Mouse (Mus musculus): ENCODE results near the gene Cope. TPM values are rescaled to one million over a fixed set of nuclear protein-coding genes. Genes with fewer than 3 reads are reported as not detected.
A peak's percentile ranks its signal among the peaks of the same experiment; 100 is the strongest.

Gene Cope
- total and polyA plus RNA-seq, 2 experiments from 2014 or later = 159 to 286 TPM

DNA sequence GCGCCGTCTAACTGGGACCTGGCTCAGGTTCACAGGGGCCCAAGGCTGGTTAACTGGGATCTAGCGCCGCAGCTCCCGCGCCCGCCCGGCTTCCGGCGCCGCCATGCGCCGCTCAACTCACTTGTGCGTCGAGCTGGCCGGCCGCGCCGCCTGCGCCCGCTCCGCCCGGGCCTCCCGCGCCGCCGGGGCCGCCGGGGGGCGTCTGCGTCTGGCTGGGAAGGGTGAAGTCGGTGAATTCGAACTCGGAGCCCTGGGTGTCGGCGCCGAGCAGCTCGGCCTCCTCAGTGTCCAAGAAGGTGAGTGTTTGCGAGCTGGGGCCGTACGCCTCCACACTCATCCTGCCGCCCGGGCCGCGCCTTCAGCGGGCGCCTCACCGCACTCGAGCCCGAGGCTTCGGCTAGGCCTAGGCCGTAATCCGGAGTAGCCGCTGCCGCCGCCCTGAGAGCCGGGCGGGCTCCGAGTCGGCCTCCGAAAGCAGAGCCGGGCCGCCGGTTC, 50.4 kb downstream of the Cope start:
- DNase-seq (ENCODE audit: low spot score) (peak; percentile 46), ATAC-seq (peak; percentile 52)
- Histone ChIP-seq H3K9me3 (ENCODE audit: low read length) (no peaks in the 10 kb centered on the region), H3K4me1 (ENCODE audit: insufficient read depth, low read length) (peaks cover 22% of the 10 kb centered on the region), H3K4me3 (ENCODE audit: low read length) (peak overlapping the region; percentile 100), H3K9ac (replicated peaks; ENCODE audit: low read length) (peak overlapping the region; percentile 97), H3K4me2 (ENCODE audit: low read depth, low read length) (peak overlapping the region; percentile 100), H3K36me3 (ENCODE audit: insufficient read depth, low read length) (0 out of 2 replicates have a peak, but pooled peaks cover 5% of the 10 kb centered on the region), H3K27me3 (ENCODE audit: insufficient read depth, low read length) (no peaks in the 10 kb centered on the region), H3K27ac (peak overlapping the region; percentile 93)
- 3% methylated on average over 45 of the region's 64 CpGs for WGBS
- TF ChIP-seq CTCF (IDR thresholded peaks at IDR 0.05; ENCODE audit: low read depth) = no peak

DNA sequence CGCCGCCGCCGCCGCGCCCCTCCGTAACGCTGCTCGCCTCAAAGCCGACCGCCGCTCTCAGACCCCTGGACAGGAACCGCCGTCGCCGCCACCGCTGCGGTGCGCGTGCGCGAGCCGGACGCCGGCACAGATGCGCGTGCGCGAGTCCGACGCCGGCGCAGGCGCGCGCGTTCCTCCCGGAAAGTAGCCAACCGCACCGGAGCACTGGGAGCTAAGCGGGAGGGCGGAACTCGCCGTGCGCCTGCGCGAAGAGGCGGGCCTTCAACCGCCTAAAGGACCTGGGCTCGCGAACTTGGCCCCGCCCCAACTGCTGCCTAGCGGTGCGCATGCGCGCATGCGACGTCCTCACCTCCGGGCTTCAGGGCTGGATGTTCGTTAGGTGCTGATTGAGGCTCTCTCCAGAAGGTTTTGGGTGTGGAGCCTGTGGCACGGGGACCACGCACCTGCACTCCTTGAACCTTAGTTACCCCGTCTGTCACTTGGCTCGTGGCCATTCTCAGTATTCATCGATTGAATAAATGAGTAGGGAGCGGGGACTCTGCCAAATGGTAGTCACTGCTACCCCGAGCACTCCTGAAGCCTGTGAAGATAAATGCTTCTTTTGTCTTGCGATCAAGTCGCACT, 51.0 kb downstream of the Cope start, which contains the start of gene Upf1:
TSS of gene Upf1 (minus strand) at position 85 of the 624 bp plus-strand sequence.
- H3K9me3 ChIP-seq (ENCODE audit: low read length) = no peaks in the 10 kb centered on the region
- H3K27me3 ChIP-seq (ENCODE audit: insufficient read depth, low read length) = no peaks in the 10 kb centered on the region
- H3K27ac ChIP-seq = peak within 1 kb of the TSS; percentile 93
- DNase-seq (ENCODE audit: low spot score) (peak; percentile 100), ATAC-seq (peak; percentile 89)
- peak within 1 kb of the TSS; percentile 97 for H3K9ac ChIP-seq (replicated peaks; ENCODE audit: low read length)
- peaks cover 22% of the 10 kb centered on the region for H3K4me1 ChIP-seq (ENCODE audit: insufficient read depth, low read length)
- WGBS = under 1% methylated on average over 68 of the region's 69 CpGs
- H3K4me2 ChIP-seq (ENCODE audit: low read depth, low read length) = peak within 1 kb of the TSS; percentile 100
- no peak for TF ChIP-seq CTCF (IDR thresholded peaks at IDR 0.05; ENCODE audit: low read depth)
- H3K4me3 ChIP-seq (ENCODE audit: low read length) = peak within 1 kb of the TSS; percentile 100
- H3K36me3 ChIP-seq (ENCODE audit: insufficient read depth, low read length) = 0 out of 2 replicates have a peak, but pooled peaks cover 5% of the 10 kb centered on the region

DNA sequence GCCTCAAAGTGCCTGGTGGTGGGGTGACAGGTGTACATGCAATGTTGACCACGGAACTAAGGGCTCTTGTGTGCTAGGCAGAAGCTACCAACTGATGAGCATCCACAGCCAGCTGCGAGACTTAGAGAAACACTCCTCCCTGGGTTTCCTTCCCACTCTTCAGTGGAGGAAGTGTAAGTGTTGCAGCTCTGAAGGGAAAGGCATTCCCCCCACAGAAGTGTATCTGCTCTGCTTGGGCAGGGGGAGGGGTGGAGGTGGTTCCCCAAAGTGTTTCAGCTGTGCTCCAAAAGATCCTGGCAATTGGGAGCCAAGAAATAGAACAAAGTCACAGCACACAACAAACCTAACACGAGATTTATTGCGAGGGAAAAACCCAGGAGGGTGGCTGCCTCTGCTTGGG, 51.7 kb downstream of the Cope start:
- ATAC-seq = no peak
- Histone ChIP-seq H3K9me3 (ENCODE audit: low read length) (no peaks in the 10 kb centered on the region), H3K9ac (replicated peaks; ENCODE audit: low read length) (peak overlapping the region; percentile 97), H3K4me3 (ENCODE audit: low read length) (peak overlapping the region; percentile 100), H3K4me2 (ENCODE audit: low read depth, low read length) (peak overlapping the region; percentile 100), H3K4me1 (ENCODE audit: insufficient read depth, low read length) (peaks cover 22% of the 10 kb centered on the region), H3K36me3 (ENCODE audit: insufficient read depth, low read length) (0 out of 2 replicates have a peak, but pooled peaks cover 3% of the 10 kb centered on the region), H3K27ac (peak overlapping the region; percentile 93), H3K27me3 (ENCODE audit: insufficient read depth, low read length) (no peaks in the 10 kb centered on the region)
- no peak for TF ChIP-seq CTCF (IDR thresholded peaks at IDR 0.05; ENCODE audit: low read depth)
- 65% methylated on average over 4 of the region's 4 CpGs for WGBS
- no peak for DNase-seq (ENCODE audit: low spot score)

DNA sequence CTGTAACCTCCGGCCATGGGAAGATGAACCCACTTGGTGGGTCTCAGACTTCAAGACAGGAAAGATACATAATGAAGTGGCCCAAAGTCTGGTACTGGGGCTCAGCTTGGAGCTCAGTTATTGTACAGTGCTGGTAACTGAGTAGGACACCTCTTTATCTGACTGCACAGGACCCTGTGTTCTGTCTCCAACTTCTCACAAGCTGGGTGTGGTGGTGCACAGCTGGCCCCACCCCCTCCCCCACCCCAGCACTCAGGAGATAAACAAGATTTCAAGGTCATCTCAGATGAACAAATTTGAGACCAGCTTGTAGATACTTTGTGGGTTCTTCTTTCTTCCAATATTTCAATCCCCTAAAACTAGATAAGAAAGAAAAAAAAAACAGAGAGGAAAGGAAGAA, 53.8 kb downstream of the Cope start:
- WGBS = 71% methylated on average over 1 of the region's 1 CpGs
- ATAC-seq = no peak
- Histone ChIP-seq H3K9ac (replicated peaks; ENCODE audit: low read length) (no peak overlapping the region), H3K4me2 (ENCODE audit: low read depth, low read length) (no peak overlapping the region), H3K9me3 (ENCODE audit: low read length) (no peaks in the 10 kb centered on the region), H3K4me1 (ENCODE audit: insufficient read depth, low read length) (peaks cover 17% of the 10 kb centered on the region), H3K4me3 (ENCODE audit: low read length) (no peak overlapping the region), H3K27me3 (ENCODE audit: insufficient read depth, low read length) (no peaks in the 10 kb centered on the region), H3K27ac (no peak overlapping the region), H3K36me3 (ENCODE audit: insufficient read depth, low read length) (no peaks in the 10 kb centered on the region)
- DNase-seq (ENCODE audit: low spot score) = no peak
- no peak for TF ChIP-seq CTCF (IDR thresholded peaks at IDR 0.05; ENCODE audit: low read depth)

DNA sequence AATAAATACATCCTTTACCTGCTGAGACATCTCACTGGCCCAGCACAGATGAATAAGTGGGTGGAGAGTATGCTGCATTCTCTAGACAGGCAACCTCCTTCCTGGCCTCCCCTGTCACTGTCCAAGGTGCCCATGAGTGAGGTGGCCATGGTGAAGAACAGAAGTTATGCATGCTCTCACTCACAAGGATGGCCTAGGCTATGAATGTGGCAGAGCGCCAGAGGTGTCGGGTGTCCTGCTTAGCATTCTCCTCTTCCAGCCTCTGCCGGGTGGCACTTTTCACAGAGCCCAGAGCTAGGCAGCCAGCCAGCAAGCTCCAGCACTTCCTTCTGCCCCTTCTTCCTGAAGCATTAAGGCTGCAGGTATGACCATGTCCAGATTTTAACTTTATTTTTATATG, 57.1 kb downstream of the Cope start:
- H3K9ac ChIP-seq (replicated peaks; ENCODE audit: low read length) = no peak overlapping the region
- 0 out of 2 replicates have a peak, but pooled peaks have one; percentile 13 for ATAC-seq
- no peaks in the 10 kb centered on the region for H3K27me3 ChIP-seq (ENCODE audit: insufficient read depth, low read length)
- H3K4me1 ChIP-seq (ENCODE audit: insufficient read depth, low read length) = no peaks in the 10 kb centered on the region
- H3K4me2 ChIP-seq (ENCODE audit: low read depth, low read length) = no peak overlapping the region
- TF ChIP-seq CTCF (IDR thresholded peaks at IDR 0.05; ENCODE audit: low read depth) = no peak
- WGBS = 15% methylated on average over 3 of the region's 3 CpGs
- H3K9me3 ChIP-seq (ENCODE audit: low read length) = no peaks in the 10 kb centered on the region
- H3K4me3 ChIP-seq (ENCODE audit: low read length) = no peak overlapping the region
- no peak overlapping the region for H3K27ac ChIP-seq
- H3K36me3 ChIP-seq (ENCODE audit: insufficient read depth, low read length) = no peaks in the 10 kb centered on the region
- DNase-seq (ENCODE audit: low spot score) = peak; percentile 49

DNA sequence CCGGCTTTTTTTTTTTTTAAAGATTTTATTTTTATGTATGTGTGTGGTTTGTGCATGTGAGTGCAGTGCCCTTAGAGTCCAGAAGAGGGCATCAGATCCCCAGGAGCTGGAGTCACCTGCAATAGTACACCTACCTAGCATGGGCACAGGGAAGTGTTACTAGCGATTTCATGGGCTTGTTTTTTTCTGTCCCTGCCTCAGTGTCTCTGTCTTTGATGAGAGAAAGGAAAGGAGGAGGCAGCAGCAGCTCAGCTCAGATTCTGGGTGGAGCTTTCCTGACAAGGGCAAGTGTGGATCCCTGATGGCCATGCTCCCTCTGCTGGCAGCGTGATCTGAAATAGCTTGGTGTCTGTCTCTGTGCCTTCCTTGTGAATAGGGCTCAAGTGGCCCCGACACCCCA, 58.5 kb downstream of the Cope start:
- Histone ChIP-seq H3K4me1 (ENCODE audit: insufficient read depth, low read length) (no peaks in the 10 kb centered on the region), H3K27me3 (ENCODE audit: insufficient read depth, low read length) (no peaks in the 10 kb centered on the region), H3K4me3 (ENCODE audit: low read length) (no peak overlapping the region), H3K27ac (no peak overlapping the region), H3K4me2 (ENCODE audit: low read depth, low read length) (no peak overlapping the region), H3K9me3 (ENCODE audit: low read length) (no peaks in the 10 kb centered on the region), H3K36me3 (ENCODE audit: insufficient read depth, low read length) (no peaks in the 10 kb centered on the region), H3K9ac (replicated peaks; ENCODE audit: low read length) (no peak overlapping the region)
- TF ChIP-seq CTCF (IDR thresholded peaks at IDR 0.05; ENCODE audit: low read depth) = peak; percentile 43
- ATAC-seq = no peak
- no peak for DNase-seq (ENCODE audit: low spot score)
- WGBS = 56% methylated on average over 4 of the region's 4 CpGs

DNA sequence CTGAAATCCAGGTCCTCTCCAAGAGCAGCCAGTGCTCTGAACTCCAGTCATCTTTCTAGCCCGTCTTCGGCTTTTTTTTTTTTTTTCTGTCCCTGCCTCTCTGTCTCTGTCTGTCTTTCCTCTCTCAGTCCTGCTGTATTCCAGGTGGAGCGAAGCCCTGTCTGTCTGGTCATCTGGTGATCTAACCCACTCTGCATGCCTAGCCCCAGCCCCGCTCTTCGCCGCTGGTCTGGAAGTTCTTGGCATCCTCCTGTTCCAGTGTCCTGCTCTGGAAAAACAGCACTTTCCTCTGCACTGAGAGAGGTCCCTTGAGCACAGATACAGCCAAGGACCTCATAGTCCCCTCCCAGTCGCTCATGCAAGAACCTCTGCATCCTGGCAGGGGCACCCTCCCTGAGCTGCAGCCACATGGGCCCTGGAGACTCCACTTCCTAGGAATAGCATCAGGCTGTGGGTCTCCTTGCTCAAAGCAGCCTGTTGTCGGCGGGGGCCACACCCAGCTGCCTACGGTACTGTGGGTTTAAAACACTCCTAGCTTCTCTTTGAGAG, 59.2 kb downstream of the Cope start:
- H3K4me1 ChIP-seq (ENCODE audit: insufficient read depth, low read length) = no peaks in the 10 kb centered on the region
- H3K9ac ChIP-seq (replicated peaks; ENCODE audit: low read length) = no peak overlapping the region
- no peak for TF ChIP-seq CTCF (IDR thresholded peaks at IDR 0.05; ENCODE audit: low read depth)
- no peaks in the 10 kb centered on the region for H3K36me3 ChIP-seq (ENCODE audit: insufficient read depth, low read length)
- 76% methylated on average over 10 of the region's 10 CpGs for WGBS
- no peak overlapping the region for H3K4me3 ChIP-seq (ENCODE audit: low read length)
- DNase-seq (ENCODE audit: low spot score) = no peak
- no peaks in the 10 kb centered on the region for H3K27me3 ChIP-seq (ENCODE audit: insufficient read depth, low read length)
- H3K9me3 ChIP-seq (ENCODE audit: low read length) = no peaks in the 10 kb centered on the region
- H3K27ac ChIP-seq = no peak overlapping the region
- ATAC-seq = no peak
- no peak overlapping the region for H3K4me2 ChIP-seq (ENCODE audit: low read depth, low read length)

Other genes with a start within 250 kb of the Cope start
- gene Tm6sf2, start 229.6 kb upstream of the Cope start, total RNA-seq (2014; rRNA removed) = 0.25 TPM in 1 of 2 replicates, not detected in the other
- 0.19 and 0.37 TPM in 2 replicates for gene Tm6sf2, start 229.6 kb upstream of the Cope start, polyA plus RNA-seq (2015; fragmentation: Nextera tagmentation; extraction: Ambion mirVana)
- 2.0 and 4.5 TPM in 2 replicates for gene Hapln4, start 219.1 kb upstream of the Cope start, total RNA-seq (2014; rRNA removed)
- gene Hapln4, start 219.1 kb upstream of the Cope start, polyA plus RNA-seq (2015; fragmentation: Nextera tagmentation; extraction: Ambion mirVana) = 2.5 and 2.9 TPM in 2 replicates
- gene Ncan, start 181.6 kb upstream of the Cope start, total RNA-seq (2014; rRNA removed) = 429 and 473 TPM in 2 replicates
- 155 and 183 TPM in 2 replicates for gene Ncan, start 181.6 kb upstream of the Cope start, polyA plus RNA-seq (2015; fragmentation: Nextera tagmentation; extraction: Ambion mirVana)
- gene Nr2c2ap, start 171.2 kb upstream of the Cope start, total RNA-seq (2014; rRNA removed) = 6.1 and 9.4 TPM in 2 replicates
- gene Nr2c2ap, start 171.2 kb upstream of the Cope start, polyA plus RNA-seq (2015; fragmentation: Nextera tagmentation; extraction: Ambion mirVana) = 48.5 and 50.2 TPM in 2 replicates
- 13.8 and 20.5 TPM in 2 replicates for gene Rfxank, start 163.4 kb upstream of the Cope start, total RNA-seq (2014; rRNA removed)
- 8.4 and 9.7 TPM in 2 replicates for gene Rfxank, start 163.4 kb upstream of the Cope start, polyA plus RNA-seq (2015; fragmentation: Nextera tagmentation; extraction: Ambion mirVana)
- gene Borcs8, start 163.0 kb upstream of the Cope start, total RNA-seq (2014; rRNA removed) = 71.4 and 74.0 TPM in 2 replicates
- 47.5 and 55.0 TPM in 2 replicates for gene Borcs8, start 163.0 kb upstream of the Cope start, polyA plus RNA-seq (2015; fragmentation: Nextera tagmentation; extraction: Ambion mirVana)
- gene Mef2b, start 162.8 kb upstream of the Cope start, total RNA-seq (2014; rRNA removed) = 0.40 and 0.52 TPM in 2 replicates
- 0.90 and 1.1 TPM in 2 replicates for gene Mef2b, start 162.8 kb upstream of the Cope start, polyA plus RNA-seq (2015; fragmentation: Nextera tagmentation; extraction: Ambion mirVana)
- 53.7 and 72.4 TPM in 2 replicates for gene Tmem161a, start 130.2 kb upstream of the Cope start, total RNA-seq (2014; rRNA removed)
- 45.2 and 46.4 TPM in 2 replicates for gene Tmem161a, start 130.2 kb upstream of the Cope start, polyA plus RNA-seq (2015; fragmentation: Nextera tagmentation; extraction: Ambion mirVana)
- 12.0 and 17.1 TPM in 2 replicates for gene Slc25a42, start 90.2 kb upstream of the Cope start, total RNA-seq (2014; rRNA removed)
- 8.2 and 8.3 TPM in 2 replicates for gene Slc25a42, start 90.2 kb upstream of the Cope start, polyA plus RNA-seq (2015; fragmentation: Nextera tagmentation; extraction: Ambion mirVana)
- gene Sugp2, start 68.3 kb upstream of the Cope start, total RNA-seq (2014; rRNA removed) = 123 and 128 TPM in 2 replicates
- 56.7 and 61.4 TPM in 2 replicates for gene Sugp2, start 68.3 kb upstream of the Cope start, polyA plus RNA-seq (2015; fragmentation: Nextera tagmentation; extraction: Ambion mirVana)
- 108 TPM in 2 replicates for gene Armc6, start 68.1 kb upstream of the Cope start, total RNA-seq (2014; rRNA removed)
- 96.4 and 102 TPM in 2 replicates for gene Armc6, start 68.1 kb upstream of the Cope start, polyA plus RNA-seq (2015; fragmentation: Nextera tagmentation; extraction: Ambion mirVana)
- 40.3 and 42.3 TPM in 2 replicates for gene Homer3, start 19.7 kb upstream of the Cope start, total RNA-seq (2014; rRNA removed)
- gene Homer3, start 19.7 kb upstream of the Cope start, polyA plus RNA-seq (2015; fragmentation: Nextera tagmentation; extraction: Ambion mirVana) = 20.4 and 21.2 TPM in 2 replicates
- gene Ddx49, start within 50 bp of the Cope start, total RNA-seq (2014; rRNA removed) = 36.4 and 53.8 TPM in 2 replicates
- 40.4 and 47.5 TPM in 2 replicates for gene Ddx49, start within 50 bp of the Cope start, polyA plus RNA-seq (2015; fragmentation: Nextera tagmentation; extraction: Ambion mirVana)
- gene Cers1, start 13.3 kb downstream of the Cope start, total RNA-seq (2014; rRNA removed) = 92.5 and 101 TPM in 2 replicates
- gene Cers1, start 13.3 kb downstream of the Cope start, polyA plus RNA-seq (2015; fragmentation: Nextera tagmentation; extraction: Ambion mirVana) = 43.4 and 45.5 TPM in 2 replicates
- 5.3 and 8.4 TPM in 2 replicates for gene Gdf1, start 27.3 kb downstream of the Cope start, total RNA-seq (2014; rRNA removed)
- gene Gdf1, start 27.3 kb downstream of the Cope start, polyA plus RNA-seq (2015; fragmentation: Nextera tagmentation; extraction: Ambion mirVana) = 6.0 and 6.9 TPM in 2 replicates
- gene Upf1, start 50.8 kb downstream of the Cope start, total RNA-seq (2014; rRNA removed) = 40.4 and 48.4 TPM in 2 replicates
- 8.6 and 10.3 TPM in 2 replicates for gene Upf1, start 50.8 kb downstream of the Cope start, polyA plus RNA-seq (2015; fragmentation: Nextera tagmentation; extraction: Ambion mirVana)
- 0.21 and 0.29 TPM in 2 replicates for gene Comp, start 71.0 kb downstream of the Cope start, total RNA-seq (2014; rRNA removed)
- gene Comp, start 71.0 kb downstream of the Cope start, polyA plus RNA-seq (2015; fragmentation: Nextera tagmentation; extraction: Ambion mirVana) = 0.25 and 0.33 TPM in 2 replicates
- 51.8 and 54.0 TPM in 2 replicates for gene Crtc1, start 137.1 kb downstream of the Cope start, total RNA-seq (2014; rRNA removed)
- gene Crtc1, start 137.1 kb downstream of the Cope start, polyA plus RNA-seq (2015; fragmentation: Nextera tagmentation; extraction: Ambion mirVana) = 31.5 and 39.3 TPM in 2 replicates
- 61.8 and 65.4 TPM in 2 replicates for gene Klhl26, start 174.4 kb downstream of the Cope start, total RNA-seq (2014; rRNA removed)
- 33.6 and 35.8 TPM in 2 replicates for gene Klhl26, start 174.4 kb downstream of the Cope start, polyA plus RNA-seq (2015; fragmentation: Nextera tagmentation; extraction: Ambion mirVana)
- gene Tmem59l, start 184.8 kb downstream of the Cope start, total RNA-seq (2014; rRNA removed) = 196 and 198 TPM in 2 replicates
- gene Tmem59l, start 184.8 kb downstream of the Cope start, polyA plus RNA-seq (2015; fragmentation: Nextera tagmentation; extraction: Ambion mirVana) = 191 and 205 TPM in 2 replicates
- gene Crlf1, start 190.6 kb downstream of the Cope start, total RNA-seq (2014; rRNA removed) = 6.5 and 26.7 TPM in 2 replicates
- 16.3 and 17.3 TPM in 2 replicates for gene Crlf1, start 190.6 kb downstream of the Cope start, polyA plus RNA-seq (2015; fragmentation: Nextera tagmentation; extraction: Ambion mirVana)
- gene Rex1bd, start 204.2 kb downstream of the Cope start, total RNA-seq (2014; rRNA removed) = 140 TPM in 2 replicates
- gene Rex1bd, start 204.2 kb downstream of the Cope start, polyA plus RNA-seq (2015; fragmentation: Nextera tagmentation; extraction: Ambion mirVana) = 188 and 190 TPM in 2 replicates
- 510 and 535 TPM in 2 replicates for gene Uba52, start 208.3 kb downstream of the Cope start, total RNA-seq (2014; rRNA removed)
- 717 and 784 TPM in 2 replicates for gene Uba52, start 208.3 kb downstream of the Cope start, polyA plus RNA-seq (2015; fragmentation: Nextera tagmentation; extraction: Ambion mirVana)
- 532 and 593 TPM in 2 replicates for gene Fkbp8, start 225.2 kb downstream of the Cope start, total RNA-seq (2014; rRNA removed)
- 343 and 360 TPM in 2 replicates for gene Fkbp8, start 225.2 kb downstream of the Cope start, polyA plus RNA-seq (2015; fragmentation: Nextera tagmentation; extraction: Ambion mirVana)
- gene Kxd1, start 225.4 kb downstream of the Cope start, total RNA-seq (2014; rRNA removed) = 48.7 and 56.8 TPM in 2 replicates
- 53.8 and 56.6 TPM in 2 replicates for gene Kxd1, start 225.4 kb downstream of the Cope start, polyA plus RNA-seq (2015; fragmentation: Nextera tagmentation; extraction: Ambion mirVana)
- gene Ell, start 236.9 kb downstream of the Cope start, total RNA-seq (2014; rRNA removed) = 15.6 and 16.7 TPM in 2 replicates
- gene Ell, start 236.9 kb downstream of the Cope start, polyA plus RNA-seq (2015; fragmentation: Nextera tagmentation; extraction: Ambion mirVana) = 10.0 and 10.8 TPM in 2 replicates

All from hindbrain, postnatal 0 days (tissue).